Mouse (Mus musculus) heart, postnatal 0 days (tissue): Measurements from ENCODE around the gene Klhl42. TPM values are rescaled to one million over a fixed set of nuclear protein-coding genes. Genes with fewer than 3 reads are reported as not detected.

Source experiments
- ATAC-seq: fragments of 200-750 bp; cut with Nextera tagmentation; 2 replicates; pipeline ENCODE4 v1.8.0; 2017; ENCODE audit warnings: low read depth, moderate number of reproducible peaks, moderate library complexity; ENCODE audit not compliant: insufficient read depth
- DNase-seq: peaks from one replicate; pipeline ENCODE4 v3.0.0-alpha.2; 2016; ENCODE audit warnings: low spot score
- H3K27ac ChIP-seq: fragments of 300-500 bp; sonication (generic); 2 replicates; pipeline ENCODE4 v1.5.1; 2014; ENCODE audit warnings: low read depth, mild to moderate bottlenecking
- H3K27me3 ChIP-seq: fragments of 300-500 bp; sonication (generic); 2 replicates; pipeline ENCODE4 v1.6.1; 2014; ENCODE audit warnings: low read length, mixed read lengths; ENCODE audit not compliant: control insufficient read depth, insufficient read depth
- H3K36me3 ChIP-seq: fragments of 300-500 bp; sonication (generic); replicated peaks from 2 replicates; pipeline ENCODE4 v1.6.1; 2014; ENCODE audit warnings: low read length, mixed read lengths; ENCODE audit not compliant: control insufficient read depth, insufficient read depth
- H3K4me1 ChIP-seq: fragments of 300-500 bp; sonication (generic); 2 replicates; pipeline ENCODE4 v1.6.1; 2014; ENCODE audit warnings: antibody characterized with exemption; ENCODE audit not compliant: control insufficient read depth, insufficient read depth
- H3K4me2 ChIP-seq: fragments of 300-500 bp; sonication (generic); 2 replicates; pipeline ENCODE4 v1.6.1; 2014; ENCODE audit warnings: low read depth, mild to moderate bottlenecking, low read length, moderate library complexity
- H3K4me3 ChIP-seq: fragments of 300-500 bp; sonication (generic); 2 replicates; pipeline ENCODE4 v1.5.1; 2014; ENCODE audit warnings: low read depth, low read length
- H3K9ac ChIP-seq: fragments of 300-500 bp; sonication (generic); replicated peaks from 2 replicates; pipeline ENCODE4 v1.6.1; 2014; ENCODE audit warnings: low read depth, low read length, mixed read lengths
- H3K9me3 ChIP-seq: fragments of 300-500 bp; sonication (generic); replicated peaks from 2 replicates; pipeline ENCODE4 v1.6.1; 2016; ENCODE audit warnings: low read length; ENCODE audit not compliant: control insufficient read depth
- CTCF ChIP-seq: IDR thresholded peaks from 2 replicates; pipeline ENCODE4 v1.5.1; 2016; ENCODE audit warnings: antibody characterized with exemption, control low read depth, low read depth
- EP300 ChIP-seq: IDR thresholded peaks from 2 replicates; pipeline ENCODE4 v1.6.1; 2016; ENCODE audit warnings: antibody characterized with exemption, low read depth
- WGBS: fragments of 180-500 bp; shearing (Covaris S2); extraction: QIAGEN DNeasy Blood & Tissue Kit; methylation state at CpG from one replicate; pipeline ENCODE4 v1.1.7; 2014; 5-methylcytosine and 5-hydroxymethylcytosine counted together
- polyA plus RNA-seq: library from polyadenylated mRNA; unstranded; fragments of >200 nt; fragmentation: Nextera tagmentation; extraction: Ambion mirVana; gene quantifications from 2 replicates; pipeline ENCODE4 v1.2.1, GENCODE M21; 2015
- total RNA-seq: library from RNA; depleted of rRNA; stranded (reverse); fragments of >200 nt; gene quantifications from 2 replicates; pipeline ENCODE4 v1.2.3, GENCODE M21; 2014; ENCODE audit warnings: low replicate concordance

The Klhl42 gene
- total and polyA plus RNA-seq, 2 experiments from 2014 or later, result 2.2 to 56.8 TPM

GRCm38 (mm10) chr6:147140600-147141154 is 49.5 kb downstream of the Klhl42 start:
- H3K9me3 ChIP-seq, result no peaks in the 10 kb centered on the region
- TF ChIP-seq EP300 (no peak), CTCF (no peak)
- no peak overlapping the region for H3K4me2 ChIP-seq
- no peak overlapping the region for H3K9ac ChIP-seq
- H3K36me3 ChIP-seq, result no peaks in the 10 kb centered on the region
- no peak for DNase-seq
- no peak overlapping the region for H3K27ac ChIP-seq
- H3K4me3 ChIP-seq, result no peak overlapping the region
- H3K27me3 ChIP-seq, result no peaks in the 10 kb centered on the region
- 88% methylated on average over 7 of the region's 7 CpGs for WGBS
- peaks cover 17% of the 10 kb centered on the region; the same call in 1 of the 2 replicates for H3K4me1 ChIP-seq
- ATAC-seq, result no peak

DNA sequence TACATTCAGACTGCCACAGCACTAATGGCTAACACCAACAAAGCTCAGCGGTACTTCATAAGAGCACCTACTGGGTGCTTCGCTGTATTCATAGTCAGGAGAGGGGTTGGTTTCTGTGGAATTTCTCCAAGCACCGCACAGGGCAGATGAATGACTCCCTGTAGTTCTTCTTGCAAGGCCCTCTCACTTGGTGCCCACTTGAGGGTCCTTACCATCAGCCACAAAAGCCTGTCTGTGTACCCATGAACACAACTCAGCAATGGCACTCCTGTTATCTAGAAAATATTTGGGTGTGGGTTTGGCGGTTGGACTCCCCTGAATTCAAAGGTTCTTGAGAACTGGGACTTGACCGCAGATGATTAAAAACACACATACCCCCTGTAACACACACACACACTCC is 53.5 kb downstream of the Klhl42 start:
- ATAC-seq (no peak), DNase-seq (no peak)
- H3K27ac ChIP-seq, result no peak overlapping the region
- H3K4me1 ChIP-seq, result peaks cover 17% of the 10 kb centered on the region; the same call in 1 of the 2 replicates
- no peak overlapping the region for H3K4me3 ChIP-seq
- WGBS, result 68% methylated on average over 5 of the region's 5 CpGs
- no peaks in the 10 kb centered on the region for H3K27me3 ChIP-seq
- TF ChIP-seq EP300 (no peak), CTCF (no peak)
- no peaks in the 10 kb centered on the region for H3K36me3 ChIP-seq
- no peak overlapping the region for H3K4me2 ChIP-seq
- H3K9me3 ChIP-seq, result no peaks in the 10 kb centered on the region
- no peak overlapping the region for H3K9ac ChIP-seq

DNA sequence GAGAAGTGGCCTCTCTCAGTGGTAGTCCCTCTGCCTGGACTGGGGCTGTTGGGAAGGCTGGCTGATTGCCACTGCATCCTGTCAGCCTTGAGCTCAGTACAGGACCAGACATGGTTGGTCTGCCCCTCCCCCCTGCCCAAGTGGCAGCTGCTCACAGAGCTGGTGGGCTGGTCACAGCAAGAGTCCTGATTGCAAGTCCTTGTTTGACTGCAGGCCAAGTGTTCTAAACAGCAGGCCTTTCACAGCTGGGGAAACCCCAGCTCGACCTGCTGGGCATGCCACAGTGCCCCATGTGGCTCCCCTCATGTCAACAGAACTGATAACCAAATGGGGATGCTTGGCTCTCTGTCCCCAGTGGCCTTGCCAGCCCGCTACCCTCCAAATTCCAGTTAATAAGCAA is 54.1 kb downstream of the Klhl42 start:
- TF ChIP-seq CTCF (peak; percentile 35), EP300 (peak; percentile 95)
- Histone ChIP-seq H3K4me2 (no peak overlapping the region), H3K4me1 (peaks cover 17% of the 10 kb centered on the region; the same call in 1 of the 2 replicates), H3K9me3 (no peaks in the 10 kb centered on the region), H3K27ac (peak overlapping the region; percentile 47; the same call in 1 of the 2 replicates), H3K27me3 (no peaks in the 10 kb centered on the region), H3K4me3 (no peak overlapping the region), H3K36me3 (no peaks in the 10 kb centered on the region), H3K9ac (no peak overlapping the region)
- ATAC-seq (peak; percentile 99), DNase-seq (peak; percentile 96)
- 16% methylated on average over 2 of the region's 2 CpGs for WGBS

GRCm38 (mm10) chr6:147145753-147146152 is 54.6 kb downstream of the Klhl42 start:
- H3K4me2 ChIP-seq, result no peak overlapping the region
- TF ChIP-seq EP300, result no peak
- no peak for TF ChIP-seq CTCF
- no peak for ATAC-seq

DNA sequence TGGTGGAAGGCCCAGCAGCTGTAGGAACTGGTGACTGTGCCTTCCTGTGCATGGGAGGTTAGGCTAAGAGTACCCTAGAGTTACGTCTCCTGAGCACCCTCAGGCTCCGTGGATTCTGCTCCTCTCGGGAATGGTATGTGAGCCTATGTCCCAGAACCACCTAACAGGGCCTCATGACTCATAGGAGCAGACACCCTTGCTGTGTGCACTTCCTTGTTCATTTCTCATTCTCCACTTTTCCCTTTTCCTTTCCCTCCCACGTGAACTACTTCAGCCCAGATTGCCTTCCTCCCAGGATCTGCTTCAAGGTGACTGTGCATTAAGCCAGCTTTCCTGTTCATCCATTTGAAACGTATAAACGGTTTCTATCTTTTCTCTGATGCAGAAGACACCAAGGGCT is 59.9 kb downstream of the Klhl42 start:
- no peak overlapping the region for H3K4me3 ChIP-seq
- DNase-seq, result no peak
- H3K27me3 ChIP-seq, result no peaks in the 10 kb centered on the region
- no peak for TF ChIP-seq EP300
- TF ChIP-seq CTCF, result no peak
- H3K4me2 ChIP-seq, result no peak overlapping the region
- no peaks in the 10 kb centered on the region for H3K36me3 ChIP-seq
- no peak for ATAC-seq
- no peak overlapping the region for H3K27ac ChIP-seq
- peaks cover under 1% of the 10 kb centered on the region; the same call in 1 of the 2 replicates for H3K4me1 ChIP-seq
- no peak overlapping the region for H3K9ac ChIP-seq
- WGBS, result 62% methylated on average over 6 of the region's 6 CpGs
- no peaks in the 10 kb centered on the region for H3K9me3 ChIP-seq

More at GRCm38 (mm10) chr6:147145753-147146152, 54.6 kb downstream of the Klhl42 start:
- 43% methylated on average over 10 of the region's 10 CpGs for WGBS
- Histone ChIP-seq H3K27ac (peak overlapping the region; percentile 47; the same call in 1 of the 2 replicates), H3K27me3 (no peaks in the 10 kb centered on the region), H3K36me3 (no peaks in the 10 kb centered on the region), H3K4me1 (peaks cover 17% of the 10 kb centered on the region; the same call in 1 of the 2 replicates), H3K9ac (no peak overlapping the region), H3K9me3 (no peaks in the 10 kb centered on the region), H3K4me3 (no peak overlapping the region)
- no peak for DNase-seq

- no peak for ATAC-seq
- no peak for TF ChIP-seq CTCF
- no peak for TF ChIP-seq EP300
- Histone ChIP-seq H3K4me3 (no peak overlapping the region), H3K27ac (no peak overlapping the region), H3K36me3 (no peaks in the 10 kb centered on the region), H3K27me3 (no peaks in the 10 kb centered on the region), H3K9me3 (no peaks in the 10 kb centered on the region), H3K4me2 (no peak overlapping the region), H3K4me1 (no peaks in the 10 kb centered on the region), H3K9ac (no peak overlapping the region)
- no peak for DNase-seq
These were observed 60.7 kb downstream of the Klhl42 start for GRCm38 (mm10) chr6:147151839-147152238.
